Mouse (Mus musculus): Measurements from ENCODE around the gene Ccdc155. TPM values are rescaled to one million over a fixed set of nuclear protein-coding genes. Genes with fewer than 3 reads are reported as not detected.

Ccdc155 gene
- total RNA-seq, 2 experiments from 2014 or later: 2.5 to 2.8 TPM

- DNase-seq: no peak
Observed at GRCm38 (mm10) chr7:45144368-45145174, 60.1 kb downstream of the Ccdc155 start.

- no peak for DNase-seq
Observed at GRCm38 (mm10) chr7:45141914-45142313, 62.8 kb downstream of the Ccdc155 start.

- no peak for DNase-seq
Observed at GRCm38 (mm10) chr7:45141319-45141718, 63.4 kb downstream of the Ccdc155 start.

GRCm38 (mm10) chr7:45139904-45140723, 64.6 kb downstream of the Ccdc155 start:
- DNase-seq: no peak

- no peak for DNase-seq
Observed at GRCm38 (mm10) chr7:45138403-45138802, 66.3 kb downstream of the Ccdc155 start.

- no peak for DNase-seq
Observed at GRCm38 (mm10) chr7:45137171-45138006, 67.3 kb downstream of the Ccdc155 start.

GRCm38 (mm10) chr7:45135993-45136567, 68.6 kb downstream of the Ccdc155 start, which contains the start of the genes Gm45713 and Flt3l:
Gm45713 (minus strand) TSS chr7:45136231.
Flt3l (minus strand) TSS chr7:45136432.
- peak; percentile 94 for DNase-seq

- no peak for DNase-seq
Observed at GRCm38 (mm10) chr7:45135370-45135769, 69.3 kb downstream of the Ccdc155 start.

- peak; percentile 50 for DNase-seq
Observed at GRCm38 (mm10) chr7:45134544-45135026, 70.1 kb downstream of the Ccdc155 start.

Small RNA genes lying within 50 kb of the gene (microRNA-seq; reads per million reads assigned to microRNA genes)
- gene Mir7055: 0 reads per million in 2 experiments

Other genes with a start within 250 kb of the Ccdc155 start
- gene Cpt1c, start 230.0 kb downstream of the Ccdc155 start, total RNA-seq (2021): 1 to 10 TPM; 4.4 to 5.7 TPM
- gene Prmt1, start 218.3 kb downstream of the Ccdc155 start, total RNA-seq (2021): 100 to 1,000 TPM; 267 to 271 TPM
- 10 to 100 TPM; 26.5 to 35.8 TPM for gene Irf3, start 207.2 kb downstream of the Ccdc155 start, total RNA-seq (2021)
- 10 to 100 TPM; 10.8 to 14.0 TPM for gene Bcl2l12, start 206.2 kb downstream of the Ccdc155 start, total RNA-seq (2021)
- 10 to 100 TPM; 47.7 to 55.8 TPM for gene Scaf1, start 188.5 kb downstream of the Ccdc155 start, total RNA-seq (2021)
- gene Rras, start 186.9 kb downstream of the Ccdc155 start, total RNA-seq (2021): 10 to 100 TPM; 75.5 to 80.6 TPM
- 10 to 100 TPM; 36.0 to 43.1 TPM for gene Prr12, start 152.0 kb downstream of the Ccdc155 start, total RNA-seq (2021)
- 10 to 100 TPM; 35.9 to 40.5 TPM for gene Nosip, start 142.5 kb downstream of the Ccdc155 start, total RNA-seq (2021)
- gene Prrg2, start 142.2 kb downstream of the Ccdc155 start, total RNA-seq (2021): 10 to 100 TPM in 1 of 2 experiments, 1 to 10 TPM in 1; 8.5 to 10.7 TPM
- gene Rcn3, start 112.7 kb downstream of the Ccdc155 start, total RNA-seq (2021): 100 to 1,000 TPM; 103 to 148 TPM
- 10 to 100 TPM; 70.9 to 75.2 TPM for gene Fcgrt, start 101.0 kb downstream of the Ccdc155 start, total RNA-seq (2021)
- 100 to 1,000 TPM; 762 to 817 TPM for gene Rps11, start 80.5 kb downstream of the Ccdc155 start, total RNA-seq (2021)
- gene Rpl13a, start 76.1 kb downstream of the Ccdc155 start, total RNA-seq (2021): 1,000 to 10,000 TPM; 1,164 to 1,215 TPM
- not detected for gene Gm45713, start 68.7 kb downstream of the Ccdc155 start, total RNA-seq (2021)
- 1 to 10 TPM; 2.3 to 4.3 TPM for gene Flt3l, start 68.5 kb downstream of the Ccdc155 start, total RNA-seq (2021)
- 10 to 100 TPM; 46.6 to 48.2 TPM for gene Pih1d1, start 50.6 kb downstream of the Ccdc155 start, total RNA-seq (2021)
- gene Aldh16a1, start 50.3 kb downstream of the Ccdc155 start, total RNA-seq (2021): 10 to 100 TPM; 23.9 to 28.6 TPM
- 1 to 10 TPM; 4.7 to 4.9 TPM for gene Slc17a7, start 40.9 kb downstream of the Ccdc155 start, total RNA-seq (2021)
- gene Gfy, start 25.3 kb downstream of the Ccdc155 start, total RNA-seq (2021): under 1 TPM; 0.49 to 0.63 TPM
- gene Pth2, start 23.9 kb downstream of the Ccdc155 start, total RNA-seq (2021): not detected
- not detected for gene Dkkl1, start 7.3 kb upstream of the Ccdc155 start, total RNA-seq (2021)
- gene Tead2, start 10.9 kb upstream of the Ccdc155 start, total RNA-seq (2021): 10 to 100 TPM; 15.6 to 25.9 TPM
- 1 to 10 TPM; 1.8 to 3.4 TPM for gene Cd37, start 34.2 kb upstream of the Ccdc155 start, total RNA-seq (2021)
- gene Slc6a16, start 36.2 kb upstream of the Ccdc155 start, total RNA-seq (2021): not detected
- gene Slc6a21, start 72.6 kb upstream of the Ccdc155 start, total RNA-seq (2021): not detected
- 10 to 100 TPM; 25.5 to 35.2 TPM for gene Trpm4, start 128.9 kb upstream of the Ccdc155 start, total RNA-seq (2021)
- 100 to 1,000 TPM; 579 to 609 TPM for gene Hrc, start 130.4 kb upstream of the Ccdc155 start, total RNA-seq (2021)
- under 1 TPM; 0.89 to 0.97 TPM for gene Ppfia3, start 162.1 kb upstream of the Ccdc155 start, total RNA-seq (2021)
- gene Lin7b, start 165.7 kb upstream of the Ccdc155 start, total RNA-seq (2021): 1 to 10 TPM; 1.9 to 2.0 TPM
- 100 to 1,000 TPM; 123 to 156 TPM for gene Snrnp70, start 190.8 kb upstream of the Ccdc155 start, total RNA-seq (2021)
- 10 to 100 TPM; 25.4 to 29.6 TPM for gene Kcna7, start 200.8 kb upstream of the Ccdc155 start, total RNA-seq (2021)
- 1 to 10 TPM; 1.4 to 1.8 TPM for gene Ntf5, start 208.8 kb upstream of the Ccdc155 start, total RNA-seq (2021)
- gene Lhb, start 215.9 kb upstream of the Ccdc155 start, total RNA-seq (2021): not detected
- 100 to 1,000 TPM; 142 to 150 TPM for gene Gys1, start 230.0 kb upstream of the Ccdc155 start, total RNA-seq (2021)
- gene Ruvbl2, start 233.2 kb upstream of the Ccdc155 start, total RNA-seq (2021): 10 to 100 TPM; 29.4 to 36.9 TPM